Mouse (Mus musculus) midbrain, embryonic 12.5 days (tissue): ENCODE measurements around the gene Mtap. TPM values are rescaled to one million over a fixed set of nuclear protein-coding genes. Genes with fewer than 3 reads are reported as not detected.

Experiments used
- ATAC-seq: fragments of 200-750 bp; cut with Nextera tagmentation; 2 replicates; pipeline ENCODE4 v1.8.0; 2017; ENCODE audit warnings: low read depth, moderate TSS enrichment, moderate library complexity; ENCODE audit not compliant: low FRiP score
- H3K27ac ChIP-seq: fragments of 300-500 bp; sonication (generic); replicated peaks from 2 replicates; pipeline ENCODE4 v1.5.1; 2016; ENCODE audit warnings: mild to moderate bottlenecking
- H3K27me3 ChIP-seq: fragments of 300-500 bp; sonication (generic); 2 replicates; pipeline ENCODE4 v1.6.1; 2016; ENCODE audit warnings: mild to moderate bottlenecking
- H3K36me3 ChIP-seq: fragments of 300-500 bp; sonication (generic); 2 replicates; pipeline ENCODE4 v1.6.1; 2016
- H3K4me1 ChIP-seq: fragments of 300-500 bp; sonication (generic); 2 replicates; pipeline ENCODE4 v1.6.1; 2016
- H3K4me2 ChIP-seq: fragments of 300-500 bp; sonication (generic); replicated peaks from 2 replicates; pipeline ENCODE4 v1.6.1; 2016; ENCODE audit warnings: mild to moderate bottlenecking, moderate library complexity
- H3K4me3 ChIP-seq: fragments of 300-500 bp; sonication (generic); 2 replicates; pipeline ENCODE4 v1.5.1; 2016; ENCODE audit warnings: mild to moderate bottlenecking
- H3K9ac ChIP-seq: fragments of 300-500 bp; sonication (generic); replicated peaks from 2 replicates; pipeline ENCODE4 v1.6.1; 2016; ENCODE audit warnings: mild to moderate bottlenecking, moderate library complexity
- H3K9me3 ChIP-seq: fragments of 300-500 bp; sonication (generic); 2 replicates; pipeline ENCODE4 v1.6.1; 2016; ENCODE audit warnings: mild to moderate bottlenecking
- WGBS: fragments of 180-500 bp; shearing (Covaris S2); methylation state at CpG from one replicate; pipeline ENCODE4 v1.1.7; 2016; 5-methylcytosine and 5-hydroxymethylcytosine counted together
- polyA plus RNA-seq: library from polyadenylated mRNA; unstranded; fragments of >200 nt; fragmentation: Nextera tagmentation; extraction: Ambion mirVana; gene quantifications from 2 replicates; pipeline ENCODE4 v1.2.1, GENCODE M21; 2016

Gene Mtap
- polyA plus RNA-seq, 1 experiment from 2014 or later: 57.6 TPM

DNA sequence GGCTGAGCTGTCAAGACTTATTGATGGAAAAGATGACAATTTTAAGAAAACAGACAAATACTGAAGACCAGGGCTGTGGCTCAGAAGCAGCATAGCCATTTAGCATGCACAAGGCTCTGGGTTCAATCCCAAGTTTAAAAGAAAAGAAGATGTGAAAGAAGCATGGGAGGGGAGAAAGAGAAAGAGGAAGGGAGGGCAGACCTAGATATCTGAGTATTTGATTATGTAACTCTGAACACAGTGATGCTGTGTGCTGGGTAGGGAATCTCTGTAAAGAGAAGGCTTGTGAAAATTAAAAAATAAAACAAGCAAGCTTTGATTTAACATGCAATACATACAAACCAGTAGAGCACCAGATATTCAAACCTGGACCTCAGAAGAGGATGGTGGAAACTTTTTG lies 17.0 kb upstream of the Mtap start:
- H3K4me2 ChIP-seq: no peak overlapping the region
- no peaks in the 10 kb centered on the region for H3K4me1 ChIP-seq
- no peaks in the 10 kb centered on the region for H3K36me3 ChIP-seq
- H3K4me3 ChIP-seq: no peak overlapping the region
- no peaks in the 10 kb centered on the region for H3K9me3 ChIP-seq
- ATAC-seq: no peak
- H3K27ac ChIP-seq: no peak overlapping the region
- H3K27me3 ChIP-seq: no peaks in the 10 kb centered on the region
- no peak overlapping the region for H3K9ac ChIP-seq

DNA sequence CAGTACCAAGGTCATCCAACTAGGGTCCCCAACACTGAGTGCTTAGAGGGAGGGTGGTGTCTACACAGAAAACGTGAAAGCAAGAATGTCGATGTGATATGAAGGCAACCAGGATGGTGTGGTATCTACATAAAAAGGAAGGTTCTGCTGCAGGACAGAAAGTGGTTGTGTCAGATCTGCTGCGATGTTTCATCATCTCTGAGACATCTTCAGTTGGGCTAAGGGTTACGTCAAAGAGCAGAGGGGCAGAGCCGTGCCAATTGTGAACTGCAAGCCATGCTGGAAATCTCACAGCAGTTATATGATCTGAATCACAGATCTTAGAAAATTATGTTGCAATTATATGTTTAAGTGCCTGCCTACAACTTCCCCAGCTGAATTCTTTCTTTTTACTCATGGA lies 16.6 kb upstream of the Mtap start:
- Histone ChIP-seq H3K9me3 (no peaks in the 10 kb centered on the region), H3K27ac (no peak overlapping the region), H3K9ac (no peak overlapping the region), H3K4me3 (no peak overlapping the region), H3K36me3 (no peaks in the 10 kb centered on the region), H3K4me2 (no peak overlapping the region), H3K4me1 (no peaks in the 10 kb centered on the region), H3K27me3 (no peaks in the 10 kb centered on the region)
- no peak for ATAC-seq
- WGBS: 89% methylated on average over 5 of the region's 5 CpGs

DNA sequence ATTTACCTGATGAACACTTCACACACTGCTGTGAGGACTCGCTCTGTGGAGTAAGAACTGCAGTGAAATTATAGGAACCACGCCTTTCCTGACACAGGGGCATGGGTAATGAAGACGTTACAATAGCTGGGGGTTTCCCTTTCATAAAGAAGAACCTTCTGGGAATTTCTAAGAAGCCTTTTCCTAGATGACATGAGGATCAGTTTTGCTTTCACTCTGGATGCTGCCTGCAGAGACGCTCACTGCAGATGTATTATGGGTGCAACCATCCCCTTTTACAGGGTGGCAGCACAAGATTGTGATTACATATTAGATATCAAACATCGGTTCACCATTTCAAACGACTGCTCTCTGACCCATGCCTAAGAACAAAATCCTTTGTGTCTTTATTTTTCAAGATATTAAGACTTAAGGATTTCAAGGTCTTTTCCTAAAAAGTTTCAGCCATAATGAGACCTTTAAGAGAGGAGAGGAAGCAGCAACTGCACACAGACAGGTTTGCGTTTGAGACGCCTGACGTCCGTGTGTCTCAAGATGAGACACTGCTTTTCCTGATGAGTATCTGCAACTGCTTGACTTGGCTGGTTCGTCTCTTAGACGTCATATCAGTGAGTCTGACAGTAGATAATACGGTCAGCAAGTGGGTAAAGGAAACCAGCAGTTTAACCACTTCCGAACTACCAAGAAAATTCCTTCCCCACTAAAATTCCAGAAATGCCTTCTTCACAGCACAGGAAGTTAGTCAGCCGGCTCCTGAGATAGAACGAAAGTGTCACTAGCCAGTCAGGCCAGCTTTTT lies 13.3 kb upstream of the Mtap start:
- Histone ChIP-seq H3K4me2 (no peak overlapping the region), H3K36me3 (no peaks in the 10 kb centered on the region), H3K27ac (no peak overlapping the region), H3K4me3 (no peak overlapping the region), H3K27me3 (peaks cover 5% of the 10 kb centered on the region), H3K9me3 (no peaks in the 10 kb centered on the region), H3K4me1 (no peaks in the 10 kb centered on the region), H3K9ac (no peak overlapping the region)
- 84% methylated on average over 16 of the region's 16 CpGs for WGBS
- no peak for ATAC-seq

DNA sequence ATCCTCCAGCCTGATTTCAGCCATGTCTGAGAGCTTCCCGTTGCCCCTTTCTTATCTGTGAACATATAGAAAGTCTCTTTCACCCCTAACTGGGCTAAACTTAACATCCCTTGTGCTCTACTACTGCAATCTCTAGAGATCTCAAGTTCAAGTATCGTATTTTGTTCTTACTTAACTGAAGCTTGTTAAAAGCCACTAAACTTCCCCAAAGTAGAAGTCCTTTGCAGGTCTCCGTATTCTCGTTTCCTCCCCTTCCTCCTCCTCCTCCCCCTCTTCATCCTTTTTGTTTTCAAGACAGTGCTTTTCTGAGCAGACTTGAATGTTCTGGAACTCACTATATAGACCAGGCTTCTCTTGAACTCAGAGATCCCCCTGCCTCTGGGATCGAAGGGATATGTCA lies 9.2 kb upstream of the Mtap start:
- ATAC-seq: no peak
- H3K36me3 ChIP-seq: no peaks in the 10 kb centered on the region
- H3K27me3 ChIP-seq: peaks cover 5% of the 10 kb centered on the region
- H3K9ac ChIP-seq: no peak overlapping the region
- H3K27ac ChIP-seq: no peak overlapping the region
- WGBS: 59% methylated on average over 5 of the region's 5 CpGs
- H3K4me1 ChIP-seq: no peaks in the 10 kb centered on the region
- H3K4me3 ChIP-seq: no peak overlapping the region
- H3K4me2 ChIP-seq: no peak overlapping the region
- H3K9me3 ChIP-seq: no peaks in the 10 kb centered on the region

DNA sequence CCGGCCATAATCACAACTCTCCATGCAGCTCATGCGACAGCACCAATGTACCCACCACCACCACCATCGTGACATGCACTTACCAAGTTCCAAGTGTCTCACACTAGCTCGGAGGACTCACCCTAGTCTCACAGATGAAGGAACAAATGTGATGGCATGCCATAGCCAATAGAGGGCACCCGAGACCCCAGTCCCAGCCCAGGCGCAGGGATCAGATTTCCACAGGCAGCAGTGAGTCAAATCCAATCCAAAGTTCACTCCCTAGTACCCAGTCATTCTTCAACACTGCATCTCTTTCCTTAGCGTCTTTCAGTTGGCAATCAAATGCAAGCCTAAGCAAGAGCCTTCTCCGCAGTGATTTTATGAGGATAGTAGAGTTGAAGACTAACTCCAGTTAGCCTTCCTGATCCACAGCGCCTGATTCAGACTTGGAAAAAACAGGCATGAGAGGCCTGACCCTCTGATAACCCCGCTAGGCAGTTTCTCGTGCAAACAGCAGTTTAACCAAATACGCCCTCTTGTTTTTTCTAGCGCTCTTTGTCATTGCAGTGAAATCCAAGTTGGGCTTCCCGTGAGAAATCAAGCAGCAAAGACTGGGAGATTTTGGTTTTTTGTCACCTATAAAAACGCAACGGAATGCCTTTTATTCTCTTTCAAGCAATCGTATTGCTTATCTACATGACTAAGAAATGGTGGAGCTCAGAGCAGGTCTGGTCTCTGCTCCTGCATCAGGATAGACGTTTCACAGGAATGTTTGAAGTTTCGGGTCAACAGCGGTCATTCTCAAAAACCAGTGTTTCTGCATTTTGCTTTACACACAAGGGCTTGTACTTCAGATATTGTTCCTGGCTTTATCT lies 8.6 kb upstream of the Mtap start:
- H3K4me2 ChIP-seq: no peak overlapping the region
- H3K36me3 ChIP-seq: no peaks in the 10 kb centered on the region
- no peak overlapping the region for H3K4me3 ChIP-seq
- H3K4me1 ChIP-seq: no peaks in the 10 kb centered on the region
- no peaks in the 10 kb centered on the region for H3K9me3 ChIP-seq
- H3K9ac ChIP-seq: no peak overlapping the region
- 33% methylated on average over 20 of the region's 20 CpGs for WGBS
- no peak overlapping the region for H3K27ac ChIP-seq
- peaks cover 5% of the 10 kb centered on the region for H3K27me3 ChIP-seq
- ATAC-seq: peak; percentile 59

DNA sequence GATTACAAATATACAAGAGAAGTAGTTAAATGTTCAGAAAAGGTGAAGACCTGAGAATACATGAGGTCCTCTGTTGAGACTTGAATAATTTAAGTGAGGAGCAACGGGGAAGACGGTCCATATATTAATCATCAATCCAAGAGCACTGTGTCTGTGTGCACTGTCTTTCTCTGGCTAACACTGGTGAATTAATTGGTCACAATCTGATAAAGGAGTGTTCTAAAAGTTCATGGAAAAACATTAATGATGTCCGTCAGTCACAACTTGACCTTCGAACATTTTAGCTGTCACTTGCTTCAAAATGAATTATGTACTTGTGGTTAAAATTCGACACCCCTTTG lies 8.0 kb upstream of the Mtap start:
- no peak overlapping the region for H3K27ac ChIP-seq
- ATAC-seq: no peak
- no peaks in the 10 kb centered on the region for H3K9me3 ChIP-seq
- H3K9ac ChIP-seq: no peak overlapping the region
- WGBS: 79% methylated on average over 5 of the region's 5 CpGs
- no peak overlapping the region for H3K4me2 ChIP-seq
- no peak overlapping the region for H3K4me3 ChIP-seq
- H3K36me3 ChIP-seq: no peaks in the 10 kb centered on the region
- H3K4me1 ChIP-seq: no peaks in the 10 kb centered on the region
- peaks cover 5% of the 10 kb centered on the region for H3K27me3 ChIP-seq

DNA sequence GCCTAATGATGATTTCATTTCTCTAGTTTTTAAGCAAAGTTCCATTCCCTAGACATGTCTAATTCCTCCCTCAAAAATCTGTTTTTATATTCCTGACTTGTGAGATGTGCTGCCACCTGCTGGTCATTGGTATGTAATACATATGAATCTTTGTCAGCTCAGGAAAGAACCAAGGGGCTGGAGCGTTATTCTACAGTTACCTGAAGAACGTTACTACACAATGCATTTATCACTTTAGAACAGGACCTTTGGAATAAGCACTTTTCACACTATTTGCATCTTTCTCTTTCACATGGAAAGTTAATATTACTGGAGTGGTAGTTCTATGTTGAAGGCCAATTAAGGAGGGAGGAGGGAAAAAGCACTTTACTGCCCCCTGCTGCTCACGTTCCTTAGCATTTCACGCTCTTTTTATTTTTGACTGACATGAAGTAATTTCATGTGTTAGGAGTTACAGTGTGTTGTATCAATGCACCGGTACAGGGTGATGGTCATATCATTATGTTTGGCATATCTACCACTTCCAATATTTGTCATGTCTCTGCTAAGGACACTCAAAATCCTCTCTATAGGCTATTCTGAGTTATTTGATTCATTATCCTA lies 7.5 kb upstream of the Mtap start:
- peak; percentile 59 for ATAC-seq
- WGBS: 4% methylated on average over 5 of the region's 5 CpGs
- Histone ChIP-seq H3K9me3 (no peaks in the 10 kb centered on the region), H3K36me3 (no peaks in the 10 kb centered on the region), H3K9ac (no peak overlapping the region), H3K27me3 (peaks cover 5% of the 10 kb centered on the region), H3K27ac (no peak overlapping the region), H3K4me3 (no peak overlapping the region), H3K4me2 (peak overlapping the region; percentile 19; the same call in 1 of the 2 replicates), H3K4me1 (no peaks in the 10 kb centered on the region)

DNA sequence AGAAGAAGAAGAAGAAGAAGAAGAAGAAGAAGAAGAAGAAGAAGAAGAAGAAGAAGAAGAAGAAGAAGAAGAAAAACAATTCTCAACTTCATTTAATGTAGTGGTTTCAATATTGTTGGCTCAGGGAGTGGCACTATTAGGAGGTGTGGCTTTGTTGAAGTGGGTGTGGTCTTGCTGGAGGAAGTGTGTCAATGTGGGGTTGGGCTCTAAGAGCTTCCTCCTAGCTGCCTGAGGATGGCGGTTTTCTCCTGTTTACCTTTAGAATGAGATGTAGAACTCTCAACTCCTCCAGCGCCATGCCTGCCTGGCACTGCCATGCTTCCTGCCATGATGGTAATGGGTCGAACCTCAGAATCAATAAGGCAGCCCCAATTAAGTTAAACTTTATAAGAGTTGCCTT lies 5.1 kb upstream of the Mtap start:
- Histone ChIP-seq H3K4me1 (no peaks in the 10 kb centered on the region), H3K27ac (no peak overlapping the region), H3K9me3 (no peaks in the 10 kb centered on the region), H3K27me3 (peaks cover 5% of the 10 kb centered on the region), H3K4me2 (no peak overlapping the region), H3K36me3 (no peaks in the 10 kb centered on the region), H3K9ac (no peak overlapping the region), H3K4me3 (no peak overlapping the region)
- no peak for ATAC-seq
- 76% methylated on average over 3 of the region's 3 CpGs for WGBS

DNA sequence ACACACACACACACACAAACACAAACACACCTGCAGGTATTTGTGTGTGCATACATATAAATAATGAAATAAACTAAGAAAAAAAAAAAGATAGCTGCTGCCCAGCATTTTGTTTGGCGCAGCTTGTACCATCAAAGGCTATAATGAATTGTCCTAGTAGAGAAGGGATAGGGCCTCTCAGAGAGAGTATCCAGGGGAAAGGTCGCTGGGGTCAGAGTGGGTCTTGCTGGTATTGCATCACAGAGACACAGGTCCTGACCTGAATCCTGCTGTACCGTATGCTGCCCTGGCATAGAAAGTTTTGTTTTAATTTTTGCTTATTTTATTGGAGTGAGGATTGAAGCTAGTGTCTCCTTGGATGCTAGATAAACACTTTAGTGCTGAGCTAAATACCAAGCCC lies 566 bp upstream of the Mtap start:
- Histone ChIP-seq H3K4me2 (peak overlapping the region; percentile 66; the same call in 1 of the 2 replicates), H3K4me1 (peaks cover 19% of the 10 kb centered on the region), H3K4me3 (no peak overlapping the region), H3K27ac (no peak overlapping the region), H3K27me3 (no peaks in the 10 kb centered on the region), H3K36me3 (no peaks in the 10 kb centered on the region), H3K9me3 (no peaks in the 10 kb centered on the region), H3K9ac (peak overlapping the region; percentile 84; the same call in 1 of the 2 replicates)
- WGBS: 24% methylated on average over 3 of the region's 3 CpGs
- no peak for ATAC-seq

DNA sequence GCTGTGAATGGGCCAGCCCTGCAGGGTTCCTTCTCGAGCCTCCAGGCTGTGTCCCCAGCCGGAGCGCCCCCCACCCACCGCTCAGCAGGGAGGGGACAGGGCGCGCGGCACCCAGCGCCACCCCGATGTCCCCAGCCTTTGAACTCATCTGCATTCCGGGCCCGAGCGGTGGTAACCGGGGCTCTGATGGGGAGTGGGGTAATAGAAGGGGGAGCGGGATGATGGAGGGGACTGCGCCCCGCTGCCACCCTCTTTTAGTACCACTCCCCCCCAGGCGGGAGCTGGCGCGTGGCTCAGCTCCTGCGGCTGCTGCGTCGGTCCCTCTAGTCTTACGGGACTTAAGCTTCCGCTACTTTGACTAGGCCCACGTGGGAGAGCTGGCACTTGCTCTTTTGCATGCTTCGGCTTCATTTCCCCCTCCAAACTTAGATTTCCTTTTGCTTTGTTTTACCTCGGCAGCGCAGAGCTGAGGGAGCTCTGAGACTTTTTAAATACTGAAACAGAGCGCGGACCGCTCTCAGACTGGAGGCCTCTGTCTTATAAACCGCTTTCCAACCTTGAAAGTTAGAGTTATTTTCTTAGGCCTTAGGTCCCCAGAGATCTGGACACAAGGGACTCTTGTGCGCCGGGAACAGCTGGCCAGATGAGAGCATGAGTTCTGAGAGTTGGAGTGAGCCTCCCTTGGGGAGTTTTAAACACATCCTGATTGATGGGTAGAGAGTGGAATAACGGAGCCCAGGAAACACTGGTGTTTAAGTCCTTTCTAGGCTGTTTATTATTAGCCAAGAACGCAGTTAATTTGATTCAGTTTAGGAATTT lies 829 bp downstream of the Mtap start:
- Histone ChIP-seq H3K4me2 (peak overlapping the region; percentile 66), H3K4me1 (peaks cover 19% of the 10 kb centered on the region), H3K36me3 (no peaks in the 10 kb centered on the region), H3K4me3 (peak overlapping the region; percentile 85), H3K27ac (peak overlapping the region; percentile 54), H3K27me3 (no peaks in the 10 kb centered on the region), H3K9me3 (no peaks in the 10 kb centered on the region), H3K9ac (peak overlapping the region; percentile 84)
- no peak for ATAC-seq
- under 1% methylated on average over 36 of the region's 36 CpGs for WGBS

DNA sequence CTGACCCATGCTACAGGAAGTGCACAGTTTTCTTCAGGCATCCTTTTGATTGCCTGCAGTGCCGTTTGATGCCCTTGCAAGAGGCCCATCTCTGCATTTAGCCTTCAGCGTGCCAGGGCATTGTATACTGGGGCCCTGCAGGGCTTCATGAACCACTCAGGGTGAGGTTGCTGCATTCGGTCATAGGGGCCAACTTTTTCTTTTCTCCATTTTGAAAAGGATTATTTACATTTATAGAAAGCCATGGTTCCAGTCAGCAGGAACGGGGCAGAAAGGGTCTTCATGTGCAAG lies 1.4 kb downstream of the Mtap start:
- Histone ChIP-seq H3K27ac (no peak overlapping the region), H3K4me2 (peak overlapping the region; percentile 66), H3K4me3 (peak overlapping the region; percentile 85), H3K4me1 (peaks cover 19% of the 10 kb centered on the region), H3K9ac (no peak overlapping the region), H3K36me3 (0 out of 2 replicates have a peak, but pooled peaks cover 1% of the 10 kb centered on the region), H3K9me3 (no peaks in the 10 kb centered on the region), H3K27me3 (no peaks in the 10 kb centered on the region)
- WGBS: 11% methylated on average over 4 of the region's 4 CpGs
- no peak for ATAC-seq
